Mouse (Mus musculus): Measurements from ENCODE around the gene Foxi3. TPM values are rescaled to one million over a fixed set of nuclear protein-coding genes. Genes with fewer than 3 reads are reported as not detected.

The Foxi3 gene
- total and polyA plus RNA-seq, 3 experiments = not detected

GRCm38 (mm10) chr6:70931801-70932200 lies 24.5 kb upstream of the Foxi3 start:
- Histone ChIP-seq H3K36me3 (replicated peaks in 1 of 2; ENCODE audit: control insufficient read depth in 1 of 2, insufficient read depth in 1 of 2, low read length in 1 of 2) (no peaks in the 10 kb centered on the region), H3K9me3 (replicated peaks; ENCODE audit: low read length) (no peaks in the 10 kb centered on the region), H3K79me2 (replicated peaks; ENCODE audit: control insufficient read depth, extremely low read depth, insufficient read depth, poor library complexity, severe bottlenecking) (no peaks in the 10 kb centered on the region), H3K4me1 (ENCODE audit: control insufficient read depth in 1 of 2, insufficient read depth in 2 of 2) (peaks cover 0 to 3% of the 10 kb centered on the region in 2 experiments; a peak in 1 of 4 replicates), H3K4me2 (ENCODE audit: insufficient read depth, low read depth, poor library complexity, severe bottlenecking) (no peak overlapping the region), H3K4me3 (replicated peaks in 1 of 3; ENCODE audit: low read depth in 2 of 3, low read length in 2 of 3, poor library complexity in 1 of 3) (no peak overlapping the region), H3K9ac (ENCODE audit: insufficient read depth, low read depth) (no peak overlapping the region), H3K27me3 (replicated peaks) (no peaks in the 10 kb centered on the region), H3K27ac (ENCODE audit: insufficient read depth, low read depth) (no peak overlapping the region)
- dilution Hi-C loops (cut with MboI; ENCODE audit: extremely low pct_ligation_motif_present, extremely low pct_unique_long_range_greater_than_20kb, low sequenced_read_pairs) (no loop called here), in situ Hi-C loops (cut with MboI; ENCODE audit: low pct_ligation_motif_present, low pct_unique_long_range_greater_than_20kb, low sequenced_read_pairs) (no loop called here)
- TF ChIP-seq E2F4 (IDR thresholded peaks at IDR 0.05; ENCODE audit: insufficient replicate concordance, low read depth, low read length) = no peak
- TF ChIP-seq USF2 (conservative IDR thresholded peaks at IDR 0.05; ENCODE audit: low read depth, low read length) = no peak
- peak; percentile 23 for TF ChIP-seq RAD21 (IDR thresholded peaks at IDR 0.05; ENCODE audit: low read depth, low read length)
- TF ChIP-seq MEF2A (IDR thresholded peaks at IDR 0.05; ENCODE audit: borderline replicate concordance, low read depth, low read length) = no peak
- no peak for TF ChIP-seq ZKSCAN1 (IDR thresholded peaks at IDR 0.05; ENCODE audit: borderline replicate concordance, low read depth, low read length)
- no peak for TF ChIP-seq POLR2AphosphoS2 (IDR thresholded peaks at IDR 0.05; ENCODE audit: low read depth, low read length)
- TF ChIP-seq JUND (conservative IDR thresholded peaks at IDR 0.05; ENCODE audit: low read depth, low read length) = no peak
- TF ChIP-seq POLR2A (IDR thresholded peaks at IDR 0.05; ENCODE audit: low read depth, low read length) = no peak
- no peak for TF ChIP-seq JUN (IDR thresholded peaks at IDR 0.05; ENCODE audit: insufficient read depth, low read depth, low read length)
- no peak for TF ChIP-seq ELF1 (IDR thresholded peaks at IDR 0.05; ENCODE audit: low read depth, low read length)
- TF ChIP-seq HCFC1 (IDR thresholded peaks at IDR 0.05; ENCODE audit: low read depth, low read length) = no peak
- no peak for TF ChIP-seq MAFK (IDR thresholded peaks at IDR 0.05; ENCODE audit: insufficient replicate concordance, low read length)
- TF ChIP-seq RCOR1 (conservative IDR thresholded peaks at IDR 0.05; ENCODE audit: low read depth, low read length) = no peak
- TF ChIP-seq CHD2 (IDR thresholded peaks at IDR 0.05; ENCODE audit: low read length) = no peak
- TF ChIP-seq TCF12 (IDR thresholded peaks at IDR 0.05; ENCODE audit: low read depth, low read length) = no peak
- TF ChIP-seq MAX (IDR thresholded peaks at IDR 0.05; ENCODE audit: low read length) = no peak
- no peak for TF ChIP-seq NRF1 (IDR thresholded peaks at IDR 0.05; ENCODE audit: low read depth, low read length)
- no peak for TF ChIP-seq CHD1 (IDR thresholded peaks at IDR 0.05; ENCODE audit: low read depth, low read length)
- no peak for TF ChIP-seq MAZ (IDR thresholded peaks at IDR 0.05; ENCODE audit: low read depth, low read length)
- TF ChIP-seq BHLHE40 (IDR thresholded peaks at IDR 0.05; ENCODE audit: low read depth, low read length) = no peak
- TF ChIP-seq CTCF (conservative IDR thresholded peaks at IDR 0.05 in 1 of 2, IDR thresholded peaks at IDR 0.05 in 1 of 2; ENCODE audit: low read depth in 2 of 2, low read length in 2 of 2) = peak in 1 of 2 experiments; percentile 36; a peak in 2 of 4 replicates
- TF ChIP-seq MYC (IDR thresholded peaks at IDR 0.05; ENCODE audit: low read depth, low read length) = no peak
- peak; percentile 20; the same call in 1 of the 2 replicates for TF ChIP-seq SMC3 (IDR thresholded peaks at IDR 0.05; ENCODE audit: low read depth, low read length)
- no peak for TF ChIP-seq ZNF384 (IDR thresholded peaks at IDR 0.05; ENCODE audit: low read depth, low read length)
- DNase-seq (ENCODE audit: extremely low read depth) = no peak

Measured in CH12.LX (cell line).